Mouse (Mus musculus): Measurements from ENCODE around the gene Dnm3. TPM values are rescaled to one million over a fixed set of nuclear protein-coding genes. Genes with fewer than 3 reads are reported as not detected.

Dnm3 gene
- polyA plus RNA-seq, 1 experiment from 2014 or later: 11.3 TPM

- peaks cover 10% of the 10 kb centered on the region for H3K4me1 ChIP-seq (ENCODE audit: control insufficient read depth, insufficient read depth, low read length)
- peak; percentile 24; the same call in 1 of the 2 replicates for ATAC-seq (replicated peaks; ENCODE audit: insufficient number of reproducible peaks, low FRiP score, low TSS enrichment, low read depth)
- H3K27me3 ChIP-seq (ENCODE audit: control insufficient read depth, insufficient read depth, low read length): no peaks in the 10 kb centered on the region
- WGBS: 27% methylated on average over 23 of the region's 23 CpGs
- H3K36me3 ChIP-seq (replicated peaks; ENCODE audit: control insufficient read depth, insufficient read depth, low read depth, low read length): no peaks in the 10 kb centered on the region
- peak overlapping the region; percentile 45 for H3K9ac ChIP-seq (replicated peaks; ENCODE audit: low read length)
- H3K9me3 ChIP-seq (replicated peaks; ENCODE audit: control insufficient read depth, low read length): no peaks in the 10 kb centered on the region
- H3K4me2 ChIP-seq (ENCODE audit: low read depth, low read length): peak overlapping the region; percentile 10; the same call in 1 of the 2 replicates
- DNase-seq (ENCODE audit: low spot score): peak; percentile 71
- peak overlapping the region; percentile 89 for H3K27ac ChIP-seq (replicated peaks; ENCODE audit: low read depth, low read length)
- H3K4me3 ChIP-seq (ENCODE audit: low read depth, low read length): no peak overlapping the region
Measured at GRCm38 (mm10) chr1:162004821-162005770, 472.7 kb downstream of the Dnm3 start.

- Histone ChIP-seq H3K9me3 (replicated peaks; ENCODE audit: control insufficient read depth, low read length) (no peaks in the 10 kb centered on the region), H3K4me3 (ENCODE audit: low read depth, low read length) (no peak overlapping the region), H3K27ac (replicated peaks; ENCODE audit: low read depth, low read length) (peak overlapping the region; percentile 89), H3K27me3 (ENCODE audit: control insufficient read depth, insufficient read depth, low read length) (no peaks in the 10 kb centered on the region), H3K36me3 (replicated peaks; ENCODE audit: control insufficient read depth, insufficient read depth, low read depth, low read length) (no peaks in the 10 kb centered on the region), H3K4me1 (ENCODE audit: control insufficient read depth, insufficient read depth, low read length) (peaks cover 6% of the 10 kb centered on the region), H3K9ac (replicated peaks; ENCODE audit: low read length) (peak overlapping the region; percentile 39), H3K4me2 (ENCODE audit: low read depth, low read length) (peak overlapping the region; percentile 7; the same call in 1 of the 2 replicates)
- WGBS: 30% methylated on average over 7 of the region's 7 CpGs
- ATAC-seq (replicated peaks; ENCODE audit: insufficient number of reproducible peaks, low FRiP score, low TSS enrichment, low read depth) (no peak), DNase-seq (ENCODE audit: low spot score) (no peak)
Measured at GRCm38 (mm10) chr1:162004518-162004780, 473.4 kb downstream of the Dnm3 start.

- H3K27ac ChIP-seq (replicated peaks; ENCODE audit: low read depth, low read length): peak overlapping the region; percentile 89
- 37% methylated on average over 14 of the region's 14 CpGs for WGBS
- ATAC-seq (replicated peaks; ENCODE audit: insufficient number of reproducible peaks, low FRiP score, low TSS enrichment, low read depth) (no peak), DNase-seq (ENCODE audit: low spot score) (peak; percentile 56)
- no peaks in the 10 kb centered on the region for H3K9me3 ChIP-seq (replicated peaks; ENCODE audit: control insufficient read depth, low read length)
- H3K27me3 ChIP-seq (ENCODE audit: control insufficient read depth, insufficient read depth, low read length): no peaks in the 10 kb centered on the region
- no peak overlapping the region for H3K4me3 ChIP-seq (ENCODE audit: low read depth, low read length)
- H3K4me1 ChIP-seq (ENCODE audit: control insufficient read depth, insufficient read depth, low read length): peaks cover 4% of the 10 kb centered on the region
- peak overlapping the region; percentile 39 for H3K9ac ChIP-seq (replicated peaks; ENCODE audit: low read length)
- no peaks in the 10 kb centered on the region for H3K36me3 ChIP-seq (replicated peaks; ENCODE audit: control insufficient read depth, insufficient read depth, low read depth, low read length)
- H3K4me2 ChIP-seq (ENCODE audit: low read depth, low read length): peak overlapping the region; percentile 7; the same call in 1 of the 2 replicates
Measured at GRCm38 (mm10) chr1:162003729-162004517, 473.9 kb downstream of the Dnm3 start.

GRCm38 (mm10) chr1:162001328-162001727 lies 476.5 kb downstream of the Dnm3 start:
- no peak for ATAC-seq (replicated peaks; ENCODE audit: insufficient number of reproducible peaks, low FRiP score, low TSS enrichment, low read depth)
- H3K27ac ChIP-seq (replicated peaks; ENCODE audit: low read depth, low read length): peak overlapping the region; percentile 83
- H3K4me2 ChIP-seq (ENCODE audit: low read depth, low read length): no peak overlapping the region
- H3K27me3 ChIP-seq (ENCODE audit: control insufficient read depth, insufficient read depth, low read length): no peaks in the 10 kb centered on the region
- no peak overlapping the region for H3K4me3 ChIP-seq (ENCODE audit: low read depth, low read length)
- H3K4me1 ChIP-seq (ENCODE audit: control insufficient read depth, insufficient read depth, low read length): peaks cover 4% of the 10 kb centered on the region
- no peak overlapping the region for H3K9ac ChIP-seq (replicated peaks; ENCODE audit: low read length)
- H3K36me3 ChIP-seq (replicated peaks; ENCODE audit: control insufficient read depth, insufficient read depth, low read depth, low read length): no peaks in the 10 kb centered on the region
- no peaks in the 10 kb centered on the region for H3K9me3 ChIP-seq (replicated peaks; ENCODE audit: control insufficient read depth, low read length)
- 60% methylated on average over 8 of the region's 8 CpGs for WGBS
- DNase-seq (ENCODE audit: low spot score): no peak

GRCm38 (mm10) chr1:161999882-162000371 lies 477.9 kb downstream of the Dnm3 start:
- Histone ChIP-seq H3K9me3 (replicated peaks; ENCODE audit: control insufficient read depth, low read length) (no peaks in the 10 kb centered on the region), H3K4me1 (ENCODE audit: control insufficient read depth, insufficient read depth, low read length) (peaks cover 4% of the 10 kb centered on the region), H3K9ac (replicated peaks; ENCODE audit: low read length) (peak overlapping the region; percentile 41), H3K27me3 (ENCODE audit: control insufficient read depth, insufficient read depth, low read length) (no peaks in the 10 kb centered on the region), H3K4me3 (ENCODE audit: low read depth, low read length) (no peak overlapping the region), H3K4me2 (ENCODE audit: low read depth, low read length) (no peak overlapping the region), H3K27ac (replicated peaks; ENCODE audit: low read depth, low read length) (peak overlapping the region; percentile 83), H3K36me3 (replicated peaks; ENCODE audit: control insufficient read depth, insufficient read depth, low read depth, low read length) (no peaks in the 10 kb centered on the region)
- DNase-seq (ENCODE audit: low spot score) (peak; percentile 94), ATAC-seq (replicated peaks; ENCODE audit: insufficient number of reproducible peaks, low FRiP score, low TSS enrichment, low read depth) (peak; percentile 75)
- WGBS: under 1% methylated on average over 4 of the region's 4 CpGs

GRCm38 (mm10) chr1:161999338-161999737 lies 478.5 kb downstream of the Dnm3 start:
- peak overlapping the region; percentile 41; the same call in 1 of the 2 replicates for H3K9ac ChIP-seq (replicated peaks; ENCODE audit: low read length)
- no peaks in the 10 kb centered on the region for H3K27me3 ChIP-seq (ENCODE audit: control insufficient read depth, insufficient read depth, low read length)
- H3K9me3 ChIP-seq (replicated peaks; ENCODE audit: control insufficient read depth, low read length): no peaks in the 10 kb centered on the region
- ATAC-seq (replicated peaks; ENCODE audit: insufficient number of reproducible peaks, low FRiP score, low TSS enrichment, low read depth) (no peak), DNase-seq (ENCODE audit: low spot score) (no peak)
- no peak overlapping the region for H3K4me3 ChIP-seq (ENCODE audit: low read depth, low read length)
- H3K4me1 ChIP-seq (ENCODE audit: control insufficient read depth, insufficient read depth, low read length): peaks cover 3% of the 10 kb centered on the region
- H3K4me2 ChIP-seq (ENCODE audit: low read depth, low read length): no peak overlapping the region
- no peaks in the 10 kb centered on the region for H3K36me3 ChIP-seq (replicated peaks; ENCODE audit: control insufficient read depth, insufficient read depth, low read depth, low read length)
- 36% methylated on average over 5 of the region's 5 CpGs for WGBS
- peak overlapping the region; percentile 83 for H3K27ac ChIP-seq (replicated peaks; ENCODE audit: low read depth, low read length)

GRCm38 (mm10) chr1:161998781-161999180 lies 479.1 kb downstream of the Dnm3 start:
- no peak for DNase-seq (ENCODE audit: low spot score)
- Histone ChIP-seq H3K9ac (replicated peaks; ENCODE audit: low read length) (no peak overlapping the region), H3K4me1 (ENCODE audit: control insufficient read depth, insufficient read depth, low read length) (no peaks in the 10 kb centered on the region; the same call in 1 of the 2 replicates), H3K4me3 (ENCODE audit: low read depth, low read length) (no peak overlapping the region), H3K4me2 (ENCODE audit: low read depth, low read length) (no peak overlapping the region), H3K27me3 (ENCODE audit: control insufficient read depth, insufficient read depth, low read length) (no peaks in the 10 kb centered on the region), H3K36me3 (replicated peaks; ENCODE audit: control insufficient read depth, insufficient read depth, low read depth, low read length) (no peaks in the 10 kb centered on the region), H3K27ac (replicated peaks; ENCODE audit: low read depth, low read length) (no peak overlapping the region; the same call in 1 of the 2 replicates), H3K9me3 (replicated peaks; ENCODE audit: control insufficient read depth, low read length) (no peaks in the 10 kb centered on the region)
- no peak for ATAC-seq (replicated peaks; ENCODE audit: insufficient number of reproducible peaks, low FRiP score, low TSS enrichment, low read depth)
- 66% methylated on average over 4 of the region's 4 CpGs for WGBS
